Mouse (Mus musculus) midbrain, embryonic 16.5 days (tissue): ENCODE results near the gene Coa6. TPM values are rescaled to one million over a fixed set of nuclear protein-coding genes. Genes with fewer than 3 reads are reported as not detected.
"Not testable (repeated sequence)": the region's sequence is repeated elsewhere in the genome, so short reads cannot be mapped to it uniquely, and the experiment has no call there.

Experiments used
- ATAC-seq: fragments of 200-750 bp; cut with Nextera tagmentation; 2 replicates; pipeline ENCODE4 v1.8.0; 2017; ENCODE audit warnings: moderate TSS enrichment
- H3K27ac ChIP-seq: fragments of 300-500 bp; sonication (generic); 2 replicates; pipeline ENCODE4 v1.5.1; 2014; ENCODE audit warnings: mild to moderate bottlenecking, low read length, mixed read lengths
- H3K27me3 ChIP-seq: fragments of 300-500 bp; sonication (generic); 2 replicates; pipeline ENCODE4 v1.6.1; 2014; ENCODE audit warnings: low read depth, low read length, mixed read lengths; ENCODE audit not compliant: control insufficient read depth, insufficient read depth
- H3K36me3 ChIP-seq: fragments of 300-500 bp; sonication (generic); 2 replicates; pipeline ENCODE4 v1.6.1; 2014; ENCODE audit warnings: mild to moderate bottlenecking, low read length, moderate library complexity, mixed read lengths; ENCODE audit not compliant: control insufficient read depth, insufficient read depth
- H3K4me1 ChIP-seq: fragments of 300-500 bp; sonication (generic); 2 replicates; pipeline ENCODE4 v1.6.1; 2014; ENCODE audit warnings: mild to moderate bottlenecking, low read length, mixed read lengths; ENCODE audit not compliant: control insufficient read depth, insufficient read depth
- H3K4me2 ChIP-seq: fragments of 300-500 bp; sonication (generic); 2 replicates; pipeline ENCODE4 v1.6.1; 2014; ENCODE audit warnings: mild to moderate bottlenecking, low read length, mixed read lengths
- H3K4me3 ChIP-seq: fragments of 300-500 bp; sonication (generic); 2 replicates; pipeline ENCODE4 v1.5.1; 2014; ENCODE audit warnings: low read depth, mild to moderate bottlenecking, low read length, moderate library complexity, mixed read lengths
- H3K9ac ChIP-seq: fragments of 300-500 bp; sonication (generic); 2 replicates; pipeline ENCODE4 v1.6.1; 2014; ENCODE audit warnings: low read depth, low read length, mixed read lengths
- H3K9me3 ChIP-seq: fragments of 300-500 bp; sonication (generic); replicated peaks from 2 replicates; pipeline ENCODE4 v1.6.1; 2014; ENCODE audit warnings: mild to moderate bottlenecking, low read length, mixed read lengths; ENCODE audit not compliant: control insufficient read depth, poor library complexity, severe bottlenecking
- WGBS: fragments of 180-500 bp; shearing (Covaris S2); extraction: QIAGEN DNeasy Blood & Tissue Kit; methylation state at CpG from one replicate; pipeline ENCODE4 v1.1.7; 2014; 5-methylcytosine and 5-hydroxymethylcytosine counted together
- polyA plus RNA-seq: library from polyadenylated mRNA; unstranded; fragments of >200 nt; fragmentation: Nextera tagmentation; extraction: Ambion mirVana; gene quantifications from 2 replicates; pipeline ENCODE4 v1.2.1, GENCODE M21; 2015

Gene Coa6
- polyA plus RNA-seq, 1 experiment from 2014 or later, result 41.0 TPM

GRCm38 (mm10) chr8:126395917-126396316, 26.4 kb upstream of the Coa6 start:
- 34% methylated on average over 5 of the region's 5 CpGs for WGBS
- H3K36me3 ChIP-seq, result no peaks in the 10 kb centered on the region

GRCm38 (mm10) chr8:126398349-126398748, 24.0 kb upstream of the Coa6 start:
- Histone ChIP-seq H3K4me1 (peaks cover 6% of the 10 kb centered on the region), H3K9me3 (no peaks in the 10 kb centered on the region), H3K27ac (no peak overlapping the region), H3K27me3 (no peaks in the 10 kb centered on the region), H3K4me3 (no peak overlapping the region), H3K36me3 (no peaks in the 10 kb centered on the region), H3K9ac (no peak overlapping the region), H3K4me2 (no peak overlapping the region)
- ATAC-seq, result no peak
- WGBS, result 68% methylated on average over 3 of the region's 3 CpGs

More at GRCm38 (mm10) chr8:126395917-126396316, 26.4 kb upstream of the Coa6 start:
- peak overlapping the region; percentile 16; the same call in 1 of the 2 replicates for H3K9ac ChIP-seq
- H3K9me3 ChIP-seq, result no peaks in the 10 kb centered on the region
- H3K4me1 ChIP-seq, result peaks cover 6% of the 10 kb centered on the region
- H3K27ac ChIP-seq, result 0 out of 2 replicates have a peak overlapping the region, but pooled peaks have one; percentile 34
- ATAC-seq, result 0 out of 2 replicates have a peak, but pooled peaks have one; percentile 56
- no peak overlapping the region for H3K4me2 ChIP-seq
- H3K4me3 ChIP-seq, result no peak overlapping the region
- H3K27me3 ChIP-seq, result no peaks in the 10 kb centered on the region

- H3K9me3 ChIP-seq, H3K4me2 ChIP-seq, H3K27me3 ChIP-seq, H3K4me1 ChIP-seq, ATAC-seq, H3K9ac ChIP-seq, H3K4me3 ChIP-seq, H3K36me3 ChIP-seq: not testable (repeated sequence)
- peak overlapping the region; percentile 53; the same call in 1 of the 2 replicates for H3K27ac ChIP-seq
Measured at GRCm38 (mm10) chr8:126404550-126404949, 17.8 kb upstream of the Coa6 start.

- H3K36me3 ChIP-seq, result no peaks in the 10 kb centered on the region
- H3K4me3 ChIP-seq, result no peak overlapping the region
- 62% methylated on average over 4 of the region's 4 CpGs for WGBS
- H3K9me3 ChIP-seq, result no peaks in the 10 kb centered on the region
- no peak for ATAC-seq
- H3K27ac ChIP-seq, result peak overlapping the region; percentile 53; the same call in 1 of the 2 replicates
- no peaks in the 10 kb centered on the region for H3K4me1 ChIP-seq
- H3K27me3 ChIP-seq, result no peaks in the 10 kb centered on the region
- no peak overlapping the region for H3K9ac ChIP-seq
- H3K4me2 ChIP-seq, result no peak overlapping the region
Measured at GRCm38 (mm10) chr8:126405030-126405429, 17.3 kb upstream of the Coa6 start.

- peaks cover 11% of the 10 kb centered on the region; the same call in 1 of the 2 replicates for H3K4me1 ChIP-seq
- H3K27me3 ChIP-seq, result no peaks in the 10 kb centered on the region
- 78% methylated on average over 3 of the region's 3 CpGs for WGBS
- no peak overlapping the region for H3K4me3 ChIP-seq
- H3K36me3 ChIP-seq, result peaks cover 2% of the 10 kb centered on the region
- no peak overlapping the region for H3K9ac ChIP-seq
- ATAC-seq, result no peak
- no peak overlapping the region for H3K4me2 ChIP-seq
- no peaks in the 10 kb centered on the region for H3K9me3 ChIP-seq
- no peak overlapping the region for H3K27ac ChIP-seq
Measured at GRCm38 (mm10) chr8:126420834-126421233, 1.5 kb upstream of the Coa6 start.

GRCm38 (mm10) chr8:126422920-126423300, 595 bp downstream of the Coa6 start:
- H3K9ac ChIP-seq, result peak overlapping the region; percentile 85
- peak overlapping the region; percentile 81 for H3K27ac ChIP-seq
- WGBS, result 5% methylated on average over 9 of the region's 9 CpGs

GRCm38 (mm10) chr8:126424163-126424562, 1.8 kb downstream of the Coa6 start:
- Histone ChIP-seq H3K4me2 (no peak overlapping the region), H3K36me3 (peaks cover 24% of the 10 kb centered on the region), H3K9ac (0 out of 2 replicates have a peak overlapping the region, but pooled peaks have one; percentile 26), H3K27ac (no peak overlapping the region), H3K4me1 (peaks cover 11% of the 10 kb centered on the region; the same call in 1 of the 2 replicates), H3K27me3 (no peaks in the 10 kb centered on the region), H3K9me3 (no peaks in the 10 kb centered on the region), H3K4me3 (no peak overlapping the region)
- ATAC-seq, result no peak
- WGBS, result 83% methylated on average over 4 of the region's 4 CpGs

More at GRCm38 (mm10) chr8:126422920-126423300, 595 bp downstream of the Coa6 start:
- peak; percentile 81 for ATAC-seq
- H3K9me3 ChIP-seq, result no peaks in the 10 kb centered on the region
- peaks cover 11% of the 10 kb centered on the region; the same call in 1 of the 2 replicates for H3K4me1 ChIP-seq
- peaks cover 14% of the 10 kb centered on the region for H3K36me3 ChIP-seq
- H3K4me2 ChIP-seq, result peak overlapping the region; percentile 67
- H3K4me3 ChIP-seq, result peak overlapping the region; percentile 81
- no peaks in the 10 kb centered on the region for H3K27me3 ChIP-seq

GRCm38 (mm10) chr8:126424946-126425345, 2.6 kb downstream of the Coa6 start:
- Histone ChIP-seq H3K4me1 (peaks cover 11% of the 10 kb centered on the region; the same call in 1 of the 2 replicates), H3K4me2 (no peak overlapping the region), H3K27me3 (no peaks in the 10 kb centered on the region), H3K9ac (no peak overlapping the region), H3K4me3 (no peak overlapping the region), H3K36me3 (peaks cover 29% of the 10 kb centered on the region), H3K9me3 (no peaks in the 10 kb centered on the region), H3K27ac (no peak overlapping the region)
- WGBS, result 79% methylated on average over 1 of the region's 1 CpGs
- no peak for ATAC-seq

GRCm38 (mm10) chr8:126429635-126430034, 7.3 kb downstream of the Coa6 start:
- H3K9me3 ChIP-seq, result no peaks in the 10 kb centered on the region
- no peak overlapping the region for H3K4me2 ChIP-seq
- H3K36me3 ChIP-seq, result peaks cover 39% of the 10 kb centered on the region
- no peak overlapping the region for H3K27ac ChIP-seq
- no peak overlapping the region for H3K4me3 ChIP-seq
- H3K4me1 ChIP-seq, result no peaks in the 10 kb centered on the region
- no peak for ATAC-seq
- H3K9ac ChIP-seq, result no peak overlapping the region
- H3K27me3 ChIP-seq, result no peaks in the 10 kb centered on the region
- WGBS, result 94% methylated on average over 5 of the region's 5 CpGs
